Mouse (Mus musculus) large intestine, adult 2 months (tissue): ENCODE data around the gene Ccnh. TPM values are rescaled to one million over a fixed set of nuclear protein-coding genes. Genes with fewer than 3 reads are reported as not detected.
"Not testable (repeated sequence)": the region's sequence is repeated elsewhere in the genome, so short reads cannot be mapped to it uniquely, and the experiment has no call there.

Source experiments
- DNase-seq: peaks from one replicate; pipeline ENCODE4 v3.0.0-alpha.2; 2012; ENCODE audit warnings: low read depth, low spot score
- whole genome bisulfite sequencing: fragments of 180-500 bp; shearing (Covaris S2); methylation state at CpG from one replicate; pipeline ENCODE4 v1.1.7; 2018; 5-methylcytosine and 5-hydroxymethylcytosine counted together
- polyA plus RNA-seq: library from polyadenylated mRNA; depleted of rRNA; stranded (reverse); fragments of >200 nt; gene quantifications from 2 replicates; pipeline ENCODE4 v1.2.3, GENCODE M21; 2012; rRNA removed

The Ccnh gene
- polyA plus RNA-seq: 6.3 and 7.1 TPM in 2 replicates

DNA sequence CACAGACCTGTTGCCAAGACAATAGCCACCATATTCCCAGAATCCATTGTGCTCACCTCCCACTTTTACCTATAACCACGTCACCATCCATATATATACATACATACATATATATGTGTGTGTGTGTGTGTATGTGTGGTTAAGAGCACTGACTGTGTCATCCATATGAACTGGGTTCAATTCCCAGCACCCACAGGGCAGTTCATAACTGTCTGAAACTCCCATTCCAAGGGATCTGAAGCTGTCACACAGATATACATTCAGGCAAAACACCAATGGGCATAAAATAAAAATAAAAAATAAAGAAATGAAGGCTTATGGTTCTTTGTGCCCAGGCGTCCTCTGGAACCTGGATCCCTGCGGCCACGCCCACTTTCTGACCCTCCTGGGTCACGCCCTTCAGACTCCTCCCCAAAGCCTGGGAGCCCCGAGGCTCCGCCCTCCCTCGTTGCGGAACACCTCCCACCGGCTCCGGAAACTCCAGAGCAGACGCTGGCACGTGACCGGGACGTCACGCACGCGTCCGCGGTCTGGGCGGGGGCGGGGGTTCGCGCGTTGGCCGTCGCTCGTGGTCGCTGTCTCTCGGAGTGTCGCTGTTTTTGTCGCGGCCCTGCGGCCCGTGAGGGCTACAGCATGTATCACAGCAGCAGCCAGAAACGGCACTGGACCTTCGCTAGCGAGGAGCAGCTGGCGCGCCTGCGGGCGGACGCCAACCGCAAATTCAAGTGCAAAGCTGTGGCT is at the start of gene Ccnh:
TSS of gene Ccnh (plus strand) at position 506 of the 741 bp plus-strand sequence.
- WGBS: 1% methylated on average over 44 of the region's 44 CpGs
- DNase-seq: peak; percentile 86

DNA sequence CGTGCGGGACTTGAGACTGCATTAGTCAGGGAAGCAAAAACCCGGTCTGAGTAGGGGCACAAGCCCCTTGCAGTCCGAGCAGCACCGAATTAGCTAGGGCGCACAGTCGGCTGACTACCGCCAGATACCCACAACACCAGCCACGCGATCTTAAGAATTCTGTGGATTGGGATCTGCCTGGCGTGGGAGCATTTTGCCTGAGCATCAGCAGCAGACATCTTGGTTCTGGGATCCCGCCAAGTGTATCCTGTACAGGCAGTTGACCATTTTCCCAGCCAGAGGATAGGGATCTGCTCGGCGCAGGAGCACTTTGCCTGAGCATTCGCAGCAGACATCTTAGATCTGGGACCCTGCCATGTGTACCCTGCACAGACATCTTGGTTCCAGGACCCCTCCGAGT is 45.8 kb upstream of the Ccnh start:
- 92% methylated on average over 16 of the region's 16 CpGs for WGBS
- DNase-seq: not testable (repeated sequence)

DNA sequence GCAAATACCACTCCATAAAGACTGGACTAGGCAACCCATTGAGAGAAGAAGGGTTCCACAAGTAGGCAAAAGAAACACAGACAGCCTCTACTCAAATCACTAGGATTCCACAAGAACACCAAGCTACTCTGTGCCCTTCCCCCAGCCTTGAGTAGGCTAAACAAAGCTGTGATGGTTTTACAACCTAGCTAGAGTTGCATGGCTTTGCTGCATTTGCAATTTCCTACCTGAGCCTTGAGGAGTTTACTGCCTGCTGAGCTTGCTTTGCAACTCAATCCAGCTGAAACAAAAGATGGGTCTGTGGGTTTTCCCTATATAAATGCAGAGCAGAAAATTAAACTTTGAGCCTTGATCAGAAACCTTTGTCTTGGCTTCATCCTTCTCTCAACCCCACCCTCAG is 42.7 kb upstream of the Ccnh start:
- DNase-seq: no peak

DNA sequence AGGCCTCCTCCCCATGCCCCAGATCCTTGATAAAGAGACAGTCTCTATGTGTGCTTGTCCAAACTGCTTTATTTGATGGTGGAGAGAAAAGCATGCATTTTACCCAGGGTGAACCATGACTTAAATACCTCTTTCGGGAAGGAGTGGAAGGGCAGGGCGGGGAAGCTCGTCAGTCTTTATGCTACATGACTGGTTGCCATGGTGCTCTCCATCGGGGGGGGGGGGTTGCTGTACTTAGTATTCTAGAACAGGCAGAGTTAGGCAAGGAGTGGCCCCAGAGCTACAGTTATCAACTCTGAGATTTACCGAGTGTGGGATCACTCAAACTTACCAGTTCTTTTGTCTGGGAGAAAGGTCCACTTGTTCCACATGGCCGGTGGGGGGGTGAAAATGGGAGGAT is 34.5 kb upstream of the Ccnh start:
- 75% methylated on average over 6 of the region's 6 CpGs for WGBS
- no peak for DNase-seq

DNA sequence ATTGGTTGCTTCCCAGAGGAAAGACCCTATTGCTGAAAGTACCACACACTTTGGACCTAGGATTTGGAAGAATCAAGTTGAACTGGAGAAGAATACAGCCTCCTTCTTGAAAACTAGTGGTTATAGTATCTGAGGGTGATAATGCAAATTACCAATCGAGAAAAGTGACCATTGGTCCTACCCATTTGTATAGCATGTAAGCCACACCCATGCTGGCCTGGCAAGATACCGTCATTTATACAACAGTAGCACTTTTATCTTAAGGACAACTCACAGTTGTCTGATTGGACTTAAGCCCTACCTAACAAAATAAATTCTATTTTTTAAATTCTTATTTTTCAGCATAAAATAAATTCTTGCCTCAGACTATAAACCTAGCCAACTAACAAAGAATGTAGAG is 29.2 kb upstream of the Ccnh start:
- WGBS: 56% methylated on average over 2 of the region's 2 CpGs
- no peak for DNase-seq

DNA sequence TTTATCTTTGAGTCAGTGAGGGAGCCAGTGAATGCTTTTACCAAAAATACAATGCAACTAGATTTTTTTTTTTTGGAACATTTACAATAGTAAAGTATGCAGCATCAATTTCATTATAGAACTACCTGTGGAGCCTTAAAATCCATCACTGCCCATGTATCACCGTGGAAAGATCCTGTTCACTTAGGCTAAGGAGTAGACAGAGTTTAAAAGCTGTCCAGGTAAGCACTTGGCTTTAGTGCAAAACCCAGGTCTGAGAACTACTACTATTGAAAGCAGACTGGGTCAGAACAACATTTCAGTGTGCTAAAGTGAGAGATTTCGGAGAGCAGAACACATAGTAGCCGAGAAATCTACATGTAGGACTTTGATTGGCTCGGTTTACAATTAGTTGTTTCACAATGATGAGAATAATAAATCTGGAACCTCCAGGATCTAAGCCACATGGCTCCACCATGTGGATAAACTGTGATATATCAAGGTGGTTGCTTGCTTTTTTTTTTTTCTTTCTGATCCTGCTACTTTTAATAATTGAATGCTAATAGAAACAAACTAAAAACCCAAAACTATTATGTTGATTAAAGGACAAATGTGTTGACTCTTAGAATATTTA is 24.6 kb upstream of the Ccnh start:
- 28% methylated on average over 4 of the region's 4 CpGs for WGBS
- DNase-seq: no peak

DNA sequence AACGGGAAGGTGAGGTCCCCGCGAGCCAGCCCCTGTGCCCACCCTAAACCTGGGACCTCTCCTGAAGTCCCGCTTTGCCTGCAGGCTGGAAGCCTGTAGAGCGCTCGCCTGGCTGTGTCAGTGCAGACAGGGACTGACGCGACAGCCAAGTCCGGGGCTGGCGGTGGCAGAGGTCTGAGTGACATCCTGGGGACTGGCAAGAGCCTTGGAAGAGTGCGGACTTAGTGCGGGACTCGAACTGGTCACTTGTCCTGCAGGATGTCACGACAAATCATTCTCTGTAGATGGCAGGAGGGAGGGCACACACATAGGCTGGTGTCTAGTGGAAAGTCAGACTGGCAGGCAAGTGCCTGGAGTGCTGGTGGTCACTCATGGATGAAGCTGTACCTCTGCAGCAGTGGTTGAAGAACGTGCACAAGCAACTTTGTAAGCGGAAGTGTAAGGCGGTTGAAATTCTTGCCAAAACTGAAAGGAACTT is 475 bp downstream of the Ccnh start:
- peak; percentile 14 for DNase-seq
- 0% methylated on average over 17 of the region's 17 CpGs for WGBS

DNA sequence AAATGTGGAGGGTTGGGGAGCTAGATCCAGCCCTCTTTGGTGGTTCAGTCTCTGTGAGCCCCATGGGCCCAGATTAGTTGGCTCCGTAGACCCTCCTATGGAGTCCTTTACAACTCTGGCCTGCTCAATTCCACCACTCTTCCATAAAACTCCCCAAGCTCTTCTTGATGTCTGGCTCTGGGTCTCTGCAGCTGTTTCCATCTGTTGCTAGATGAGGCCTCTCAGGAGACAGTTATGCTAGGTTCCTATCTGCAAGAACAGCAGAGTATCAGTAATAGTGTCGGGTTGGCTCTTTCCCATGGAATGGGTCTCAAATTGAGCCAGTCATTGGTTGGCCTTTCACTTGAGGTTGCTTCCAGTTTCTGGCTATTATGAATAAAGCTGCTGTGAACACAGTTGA is 2.0 kb downstream of the Ccnh start:
- no peak for DNase-seq
- 95% methylated on average over 2 of the region's 2 CpGs for WGBS

DNA sequence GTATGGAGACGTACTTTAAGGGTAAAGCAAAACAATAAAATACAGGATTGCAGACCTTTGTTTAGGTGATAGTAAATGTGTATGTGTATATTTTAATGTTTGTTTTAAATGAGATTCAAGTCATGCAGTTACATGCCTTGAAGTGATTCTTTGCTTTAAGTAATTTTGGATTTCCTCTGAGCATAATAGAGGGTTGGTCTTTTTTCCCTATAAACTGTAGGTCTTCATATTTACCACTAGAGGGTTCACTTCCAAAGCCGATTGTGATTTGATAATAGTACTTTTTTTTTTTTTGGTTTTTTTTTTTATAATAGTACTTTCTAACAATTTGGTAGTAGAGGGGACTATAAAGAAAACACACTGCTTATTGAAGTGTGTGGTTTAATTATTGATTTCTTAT is 18.3 kb downstream of the Ccnh start:
- no peak for DNase-seq
- WGBS: 49% methylated on average over 2 of the region's 2 CpGs

DNA sequence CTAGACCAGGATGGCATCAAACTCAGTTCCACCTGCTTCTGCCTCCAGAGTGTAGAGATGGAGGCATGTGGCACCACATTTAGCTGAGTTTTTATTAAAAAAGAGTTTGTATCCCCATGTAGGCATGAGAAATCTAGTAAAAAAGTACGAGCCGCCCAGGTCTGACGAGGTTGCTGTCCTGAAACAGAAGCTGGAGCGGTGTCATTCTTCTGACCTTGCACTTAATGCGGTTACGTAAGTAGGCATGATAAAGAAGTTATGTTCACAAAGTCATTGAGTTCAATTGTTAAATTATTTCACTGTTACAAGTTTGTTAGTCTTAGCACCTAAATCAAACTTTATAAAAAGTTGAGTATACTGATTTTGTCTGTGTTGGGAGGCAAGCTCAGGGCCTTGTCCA is 19.4 kb downstream of the Ccnh start:
- 94% methylated on average over 6 of the region's 6 CpGs for WGBS

DNA sequence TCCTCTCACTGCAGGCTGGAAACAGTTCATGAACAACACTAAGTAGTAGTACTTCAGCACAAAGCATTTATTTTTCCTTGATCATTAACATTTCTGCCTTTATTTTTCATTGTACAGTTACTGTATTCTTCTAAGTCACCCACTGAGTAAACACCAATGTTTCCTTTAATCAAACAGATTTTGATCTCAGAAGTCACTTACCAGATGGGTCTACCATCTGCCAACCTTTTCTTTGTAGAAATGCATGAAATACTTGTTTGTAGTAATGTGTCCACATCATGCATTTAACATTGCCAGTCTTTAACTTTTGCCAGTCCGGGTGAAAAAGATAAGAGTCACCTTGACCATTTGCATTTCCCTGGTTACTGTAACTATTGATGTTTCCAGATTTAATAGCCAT is 21.1 kb downstream of the Ccnh start:
- 59% methylated on average over 1 of the region's 1 CpGs for WGBS
- DNase-seq: no peak

More for the DNA sequence above, 19.4 kb downstream of the Ccnh start:
- DNase-seq: no peak

DNA sequence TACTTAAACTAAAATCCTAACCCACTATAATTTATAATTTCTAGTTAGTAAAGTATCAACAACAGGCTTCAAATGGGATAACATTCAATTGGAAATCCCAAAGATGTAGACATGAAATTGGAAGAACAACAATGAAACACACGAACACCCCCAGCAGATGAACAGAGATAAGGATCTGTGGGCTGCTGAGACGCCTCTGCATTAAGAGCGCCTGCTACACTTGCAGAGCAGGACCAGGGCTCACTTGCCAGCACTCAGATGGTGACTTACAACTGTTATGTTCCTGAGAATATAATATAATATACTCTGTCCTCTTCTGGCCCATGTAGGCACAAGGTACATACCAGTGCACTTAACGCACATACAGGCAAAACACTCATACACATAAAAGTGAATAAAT is 29.4 kb downstream of the Ccnh start:
- DNase-seq: no peak
- WGBS: 88% methylated on average over 4 of the region's 4 CpGs

DNA sequence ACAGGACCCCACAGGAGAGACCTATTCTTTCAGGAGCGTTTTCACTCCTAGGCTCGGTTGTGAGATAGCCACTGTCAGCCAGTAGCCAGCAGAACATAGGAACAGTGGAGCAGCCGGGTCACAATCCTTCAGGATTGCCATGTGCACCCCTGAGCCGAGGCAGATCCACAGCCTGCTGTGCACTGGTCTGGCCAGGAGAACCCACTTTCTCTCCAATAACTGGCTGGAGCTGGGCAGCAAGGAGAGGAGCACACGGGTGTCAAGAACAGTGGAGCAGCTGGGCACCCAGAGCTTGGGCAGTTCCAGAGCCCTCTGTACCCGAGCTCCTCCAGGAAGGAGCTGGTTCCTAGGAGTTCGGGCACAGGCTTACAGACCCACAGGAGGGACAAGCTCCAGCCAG is 49.6 kb downstream of the Ccnh start:
- WGBS: 90% methylated on average over 7 of the region's 7 CpGs
- no peak for DNase-seq

Other genes starting within 250 kb of the Ccnh start
- gene Rasa1, start 99.7 kb downstream of the Ccnh start, polyA plus RNA-seq: 5.3 and 6.7 TPM in 2 replicates